Mouse (Mus musculus): ENCODE measurements around the gene Ribc1. TPM values are rescaled to one million over a fixed set of nuclear protein-coding genes. Genes with fewer than 3 reads are reported as not detected.

Ribc1 gene
- polyA plus RNA-seq (2014; fragmentation: Illumina TruSeq; extraction: RNeasy Lipid Tissue Mini Kit (QIAGEN cat#74804); ENCODE audit: low read depth, low replicate concordance) = 1.8 TPM

GRCm38 (mm10) chrX:152016151-152017145, at the start of gene Ribc1, which contains the start of gene Smc1a:
Gene Ribc1 (minus strand): TSS chrX:152016295.
Gene Smc1a (plus strand): TSS chrX:152016428.

GRCm38 (mm10) chrX:152001737-152002710, 14.1 kb downstream of the Ribc1 start, which contains the start of gene Hsd17b10:
Gene Hsd17b10 (plus strand): TSS chrX:152001845.

Other genes with a start within 250 kb of the Ribc1 start
- gene Huwe1, start 215.5 kb downstream of the Ribc1 start, polyA plus RNA-seq (2014; fragmentation: Illumina TruSeq; extraction: RNeasy Lipid Tissue Mini Kit (QIAGEN cat#74804); ENCODE audit: low read depth, low replicate concordance) = 114 TPM
- 138 TPM for gene Hsd17b10, start 14.4 kb downstream of the Ribc1 start, polyA plus RNA-seq (2014; fragmentation: Illumina TruSeq; extraction: RNeasy Lipid Tissue Mini Kit (QIAGEN cat#74804); ENCODE audit: low read depth, low replicate concordance)
- gene Smc1a, start 133 bp upstream of the Ribc1 start, polyA plus RNA-seq (2014; fragmentation: Illumina TruSeq; extraction: RNeasy Lipid Tissue Mini Kit (QIAGEN cat#74804); ENCODE audit: low read depth, low replicate concordance) = 52.9 TPM
- 7.4 TPM for gene Iqsec2, start 128.0 kb upstream of the Ribc1 start, polyA plus RNA-seq (2014; fragmentation: Illumina TruSeq; extraction: RNeasy Lipid Tissue Mini Kit (QIAGEN cat#74804); ENCODE audit: low read depth, low replicate concordance)
- 8.5 TPM for gene Kdm5c, start 216.7 kb upstream of the Ribc1 start, polyA plus RNA-seq (2014; fragmentation: Illumina TruSeq; extraction: RNeasy Lipid Tissue Mini Kit (QIAGEN cat#74804); ENCODE audit: low read depth, low replicate concordance)

All from kidney, adult 10 weeks (tissue).